Mouse (Mus musculus): ENCODE results near the gene Cend1. TPM values are rescaled to one million over a fixed set of nuclear protein-coding genes. Genes with fewer than 3 reads are reported as not detected.

Cend1 gene
- polyA plus RNA-seq, 1 experiment from 2014 or later, result not detected

DNA sequence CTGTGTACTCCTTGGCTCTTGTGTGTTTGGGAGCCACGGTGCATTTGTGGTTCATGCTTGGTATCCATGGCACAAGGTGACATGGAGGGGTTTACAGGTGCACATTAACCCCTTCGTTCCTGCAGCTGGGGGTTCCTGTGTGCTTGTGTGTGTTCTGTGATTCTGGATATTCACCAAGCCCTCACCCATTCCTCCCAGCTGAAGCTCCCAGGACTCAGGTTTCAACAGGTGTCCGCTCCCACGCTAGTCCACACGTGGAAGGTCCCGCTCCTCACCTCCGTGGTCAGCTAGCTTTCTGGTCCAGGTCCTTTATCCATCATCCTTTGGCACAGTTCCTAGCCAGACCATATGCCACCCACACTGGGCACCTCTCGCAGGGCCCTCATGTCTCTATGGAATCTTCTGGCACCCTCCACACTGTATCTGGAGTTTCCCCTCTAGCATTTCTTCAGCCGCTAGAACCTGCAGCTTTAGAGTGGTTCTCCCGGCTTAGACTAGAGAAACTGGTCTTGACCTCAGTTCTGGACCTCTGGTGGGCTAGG lies 37.4 kb upstream of the Cend1 start:
- TF ChIP-seq CTCF (IDR thresholded peaks at IDR 0.05; ENCODE audit: low read depth) (no peak), EP300 (IDR thresholded peaks at IDR 0.05; ENCODE audit: low read depth) (no peak)
- Histone ChIP-seq H3K4me2 (ENCODE audit: low read depth, low read length) (peak overlapping the region; percentile 89), H3K4me1 (ENCODE audit: insufficient read depth) (peaks cover 47% of the 10 kb centered on the region), H3K27me3 (ENCODE audit: insufficient read depth, low read length) (peaks cover 38% of the 10 kb centered on the region), H3K9me3 (ENCODE audit: low read length) (no peaks in the 10 kb centered on the region), H3K27ac (ENCODE audit: low read depth) (peak overlapping the region; percentile 86), H3K4me3 (ENCODE audit: low read depth, low read length) (peak overlapping the region; percentile 76), H3K36me3 (replicated peaks; ENCODE audit: insufficient read depth, low read length) (peaks cover 23% of the 10 kb centered on the region), H3K9ac (replicated peaks) (peak overlapping the region; percentile 84)
- no peak for ATAC-seq
- 62% methylated on average over 10 of the region's 10 CpGs for WGBS (ENCODE audit: insufficient replicate concordance)
- DNase-seq, result no peak

GRCm38 (mm10) chr7:141466045-141466394 lies 36.7 kb upstream of the Cend1 start:
- Histone ChIP-seq H3K36me3 (replicated peaks; ENCODE audit: insufficient read depth, low read length) (peaks cover 16% of the 10 kb centered on the region), H3K27ac (ENCODE audit: low read depth) (no peak overlapping the region), H3K27me3 (ENCODE audit: insufficient read depth, low read length) (peaks cover 43% of the 10 kb centered on the region), H3K9ac (replicated peaks) (no peak overlapping the region), H3K4me2 (ENCODE audit: low read depth, low read length) (no peak overlapping the region), H3K4me3 (ENCODE audit: low read depth, low read length) (no peak overlapping the region), H3K4me1 (ENCODE audit: insufficient read depth) (peaks cover 49% of the 10 kb centered on the region), H3K9me3 (ENCODE audit: low read length) (no peaks in the 10 kb centered on the region)
- TF ChIP-seq EP300 (IDR thresholded peaks at IDR 0.05; ENCODE audit: low read depth) (no peak), CTCF (IDR thresholded peaks at IDR 0.05; ENCODE audit: low read depth) (no peak)
- DNase-seq (peak; percentile 38), ATAC-seq (no peak)
- WGBS (ENCODE audit: insufficient replicate concordance), result 69% methylated on average over 7 of the region's 7 CpGs

GRCm38 (mm10) chr7:141465388-141466044 lies 36.2 kb upstream of the Cend1 start:
- Histone ChIP-seq H3K9ac (replicated peaks) (no peak overlapping the region), H3K27ac (ENCODE audit: low read depth) (no peak overlapping the region), H3K4me1 (ENCODE audit: insufficient read depth) (peaks cover 49% of the 10 kb centered on the region), H3K4me3 (ENCODE audit: low read depth, low read length) (no peak overlapping the region), H3K4me2 (ENCODE audit: low read depth, low read length) (no peak overlapping the region), H3K9me3 (ENCODE audit: low read length) (no peaks in the 10 kb centered on the region), H3K27me3 (ENCODE audit: insufficient read depth, low read length) (peaks cover 48% of the 10 kb centered on the region), H3K36me3 (replicated peaks; ENCODE audit: insufficient read depth, low read length) (peaks cover 11% of the 10 kb centered on the region)
- no peak for ATAC-seq
- DNase-seq, result peak; percentile 21
- WGBS (ENCODE audit: insufficient replicate concordance), result 58% methylated on average over 8 of the region's 10 CpGs
- TF ChIP-seq EP300 (IDR thresholded peaks at IDR 0.05; ENCODE audit: low read depth), result no peak
- TF ChIP-seq CTCF (IDR thresholded peaks at IDR 0.05; ENCODE audit: low read depth), result no peak

DNA sequence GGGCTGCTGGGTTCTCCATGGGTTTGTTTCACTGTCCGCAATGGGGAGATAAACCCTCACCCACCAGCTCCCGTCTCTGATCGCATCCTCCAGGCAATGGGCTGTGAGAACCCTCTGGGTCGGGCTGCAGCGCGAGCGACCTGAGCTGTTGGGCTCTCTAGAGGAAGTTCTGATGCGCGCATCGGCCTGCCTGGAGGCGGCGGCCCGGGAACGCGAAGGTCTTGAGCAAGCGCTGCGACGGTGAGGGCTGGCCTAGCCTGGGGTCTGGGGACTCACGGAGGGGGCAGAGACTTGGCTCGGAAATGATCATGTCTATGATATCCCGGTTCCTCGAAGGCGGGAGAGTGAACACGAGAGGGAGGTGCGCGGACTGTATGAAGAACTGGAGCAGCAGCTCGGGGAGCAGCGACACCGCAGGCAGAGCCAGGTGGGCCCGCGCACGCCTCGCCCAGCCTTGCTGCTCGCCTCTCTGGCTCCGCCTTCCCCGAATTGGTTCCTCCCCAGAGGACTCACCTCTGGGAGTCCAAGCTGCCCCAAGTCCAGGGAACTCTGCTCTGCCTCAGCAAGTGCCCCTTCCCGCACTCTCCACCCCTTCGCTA lies 35.4 kb upstream of the Cend1 start:
- peak overlapping the region; percentile 12; the same call in 1 of the 2 replicates for H3K9ac ChIP-seq (replicated peaks)
- H3K36me3 ChIP-seq (replicated peaks; ENCODE audit: insufficient read depth, low read length), result peaks cover 7% of the 10 kb centered on the region
- peaks cover 49% of the 10 kb centered on the region for H3K4me1 ChIP-seq (ENCODE audit: insufficient read depth)
- WGBS (ENCODE audit: insufficient replicate concordance), result 10% methylated on average over 30 of the region's 38 CpGs
- DNase-seq, result peak; percentile 44
- ATAC-seq, result no peak
- peak overlapping the region; percentile 40 for H3K4me2 ChIP-seq (ENCODE audit: low read depth, low read length)
- peak overlapping the region; percentile 31; the same call in 1 of the 2 replicates for H3K27ac ChIP-seq (ENCODE audit: low read depth)
- peak overlapping the region; percentile 3; the same call in 1 of the 2 replicates for H3K4me3 ChIP-seq (ENCODE audit: low read depth, low read length)
- no peaks in the 10 kb centered on the region for H3K9me3 ChIP-seq (ENCODE audit: low read length)
- no peak for TF ChIP-seq CTCF (IDR thresholded peaks at IDR 0.05; ENCODE audit: low read depth)
- TF ChIP-seq EP300 (IDR thresholded peaks at IDR 0.05; ENCODE audit: low read depth), result no peak
- peaks cover 48% of the 10 kb centered on the region for H3K27me3 ChIP-seq (ENCODE audit: insufficient read depth, low read length)

GRCm38 (mm10) chr7:141463824-141464602 lies 34.7 kb upstream of the Cend1 start:
- Histone ChIP-seq H3K9ac (replicated peaks) (peak overlapping the region; percentile 12; the same call in 1 of the 2 replicates), H3K4me3 (ENCODE audit: low read depth, low read length) (peak overlapping the region; percentile 3; the same call in 1 of the 2 replicates), H3K9me3 (ENCODE audit: low read length) (no peaks in the 10 kb centered on the region), H3K4me2 (ENCODE audit: low read depth, low read length) (peak overlapping the region; percentile 40), H3K36me3 (replicated peaks; ENCODE audit: insufficient read depth, low read length) (peaks cover 11% of the 10 kb centered on the region), H3K27ac (ENCODE audit: low read depth) (peak overlapping the region; percentile 32; the same call in 1 of the 2 replicates), H3K27me3 (ENCODE audit: insufficient read depth, low read length) (peaks cover 48% of the 10 kb centered on the region), H3K4me1 (ENCODE audit: insufficient read depth) (peaks cover 43% of the 10 kb centered on the region)
- 30% methylated on average over 12 of the region's 12 CpGs for WGBS (ENCODE audit: insufficient replicate concordance)
- DNase-seq (no peak), ATAC-seq (no peak)
- no peak for TF ChIP-seq CTCF (IDR thresholded peaks at IDR 0.05; ENCODE audit: low read depth)
- no peak for TF ChIP-seq EP300 (IDR thresholded peaks at IDR 0.05; ENCODE audit: low read depth)
